Mouse (Mus musculus) v-Abl transformed pro-B cells (cell line): Measurements from ENCODE around the gene Col9a2.

Source experiments
- in situ Hi-C, 2 experiments: fragments of 400-800 bp; cut with MboI; formaldehyde crosslinking; loops; one replicate each; pipeline ENCODE4 v1.15.1; 2025; ENCODE audit not compliant: unreplicated experiment in 2 of 2

Col9a2 gene

GRCm38 (mm10) chr4:121016928-121017657 lies 22.1 kb upstream of the Col9a2 start, which contains the start of gene Smap2:
TSS of gene Smap2 (minus strand) at chr4:121017247.
- in situ Hi-C loops, result loop anchor here in 1 of 2 experiments (25.0 kb wide), 1 partner anchor 1820 kb away; the partner anchor contains the start of gene Ppt1

GRCm38 (mm10) chr4:121018250-121018649 lies 20.9 kb upstream of the Col9a2 start:
- in situ Hi-C loops, result loop anchor here in 1 of 2 experiments (25.0 kb wide), 1 partner anchor 1819 kb away; the partner anchor contains the start of gene Ppt1

GRCm38 (mm10) chr4:121020040-121020790 lies 19.0 kb upstream of the Col9a2 start:
- in situ Hi-C loops, result loop anchor here in 1 of 2 experiments (25.0 kb wide), 1 partner anchor 1817 kb away; the partner anchor contains the start of gene Ppt1

GRCm38 (mm10) chr4:121021911-121022310 lies 17.3 kb upstream of the Col9a2 start:
- in situ Hi-C loops, result loop anchor here in 1 of 2 experiments (25.0 kb wide), 1 partner anchor 1815 kb away; the partner anchor contains the start of gene Ppt1

GRCm38 (mm10) chr4:121023464-121023863 lies 15.7 kb upstream of the Col9a2 start:
- in situ Hi-C loops, result loop anchor here in 1 of 2 experiments (25.0 kb wide), 1 partner anchor 1814 kb away; the partner anchor contains the start of gene Ppt1

- in situ Hi-C loops, result loop anchor here in 1 of 2 experiments (25.0 kb wide), 1 partner anchor 1813 kb away; the partner anchor contains the start of gene Ppt1
Observed at GRCm38 (mm10) chr4:121023941-121024340, 15.2 kb upstream of the Col9a2 start.

- in situ Hi-C loops, result loop anchor here (5.0 to 25.0 kb wide), 3 partner anchors 38 to 438 kb away; partner anchors contain the start of gene Gm8439 (in 1 of the 2)
Observed at GRCm38 (mm10) chr4:121025681-121026080, 13.5 kb upstream of the Col9a2 start.

- in situ Hi-C loops, result loop anchor here (5.0 to 25.0 kb wide), 3 partner anchors 41 to 441 kb away; partner anchors contain the start of gene Gm8439 (in 1 of the 2)
Observed at GRCm38 (mm10) chr4:121028146-121028545, 11.0 kb upstream of the Col9a2 start.

GRCm38 (mm10) chr4:121028659-121029392 lies 10.4 kb upstream of the Col9a2 start:
- in situ Hi-C loops, result loop anchor here (5.0 to 25.0 kb wide), 3 partner anchors 42 to 442 kb away; partner anchors contain the start of gene Gm8439 (in 1 of the 2)

GRCm38 (mm10) chr4:121029632-121030031 lies 9.6 kb upstream of the Col9a2 start:
- in situ Hi-C loops, result loop anchor here (5.0 to 25.0 kb wide), 7 partner anchors 42 to 442 kb away; partner anchors contain the start of gene Gm8439 (in 1 of the 2)

GRCm38 (mm10) chr4:121031440-121031839 lies 7.7 kb upstream of the Col9a2 start:
- in situ Hi-C loops, result loop anchor here (5.0 to 25.0 kb wide), 6 partner anchors 119 to 444 kb away; partner anchors contain the start of gene Gm8439 (in 1 of the 2)

GRCm38 (mm10) chr4:121033006-121033405 lies 6.2 kb upstream of the Col9a2 start:
- in situ Hi-C loops, result loop anchor here (5.0 to 25.0 kb wide), 6 partner anchors 121 to 446 kb away; partner anchors contain the start of gene Gm8439 (in 1 of the 2)

- in situ Hi-C loops, result loop anchor here (25.0 kb wide), 2 partner anchors 353 to 453 kb away; partner anchors contain the start of gene Gm8439 (in 1 of the 2)
Observed at GRCm38 (mm10) chr4:121040323-121040722, 1.1 kb downstream of the Col9a2 start.

GRCm38 (mm10) chr4:121040897-121041671 lies 1.9 kb downstream of the Col9a2 start:
- in situ Hi-C loops, result loop anchor here (25.0 kb wide), 2 partner anchors 354 to 454 kb away; partner anchors contain the start of gene Gm8439 (in 1 of the 2)

- in situ Hi-C loops, result loop anchor here (25.0 kb wide), 2 partner anchors 355 to 455 kb away; partner anchors contain the start of gene Gm8439 (in 1 of the 2)
Observed at GRCm38 (mm10) chr4:121042472-121042871, 3.3 kb downstream of the Col9a2 start.

- in situ Hi-C loops, result loop anchor here (25.0 kb wide), 2 partner anchors 356 to 456 kb away; partner anchors contain the start of gene Gm8439 (in 1 of the 2)
Observed at GRCm38 (mm10) chr4:121042946-121043345, 3.8 kb downstream of the Col9a2 start.

- in situ Hi-C loops, result no loop called here
Observed at GRCm38 (mm10) chr4:121051863-121052262, 12.7 kb downstream of the Col9a2 start.
